Mouse (Mus musculus): ENCODE data around the gene Rbpj. TPM values are rescaled to one million over a fixed set of nuclear protein-coding genes. Genes with fewer than 3 reads are reported as not detected.

Gene Rbpj
- polyA plus RNA-seq, 1 experiment = 5.2 TPM

- Histone ChIP-seq H3K4me1 (ENCODE audit: control insufficient read depth, insufficient read depth, insufficient read length, low read length) (no peaks in the 10 kb centered on the region), H3K27ac (ENCODE audit: insufficient read depth, low read depth, low read length) (no peak overlapping the region), H3K4me3 (ENCODE audit: low read depth, low read length) (no peak overlapping the region), H3K27me3 (ENCODE audit: control insufficient read depth, insufficient read depth, low read length) (no peaks in the 10 kb centered on the region), H3K36me3 (ENCODE audit: control insufficient read depth, insufficient read depth, low read length) (peaks cover 33% of the 10 kb centered on the region)
- 89% methylated on average over 2 of the region's 2 CpGs for WGBS
- TF ChIP-seq POLR2A (IDR thresholded peaks at IDR 0.05; ENCODE audit: low read depth, low read length) = no peak
- no peak for TF ChIP-seq CTCF (IDR thresholded peaks at IDR 0.05; ENCODE audit: extremely low read depth, insufficient read length, insufficient replicate concordance, low read depth, low read length)
Observed at GRCm38 (mm10) chr5:53647358-53647757, 181.4 kb downstream of the Rbpj start.

GRCm38 (mm10) chr5:53656596-53656995, 190.6 kb downstream of the Rbpj start:
- TF ChIP-seq CTCF (IDR thresholded peaks at IDR 0.05; ENCODE audit: extremely low read depth, insufficient read length, insufficient replicate concordance, low read depth, low read length) = no peak
- no peak for TF ChIP-seq POLR2A (IDR thresholded peaks at IDR 0.05; ENCODE audit: low read depth, low read length)

GRCm38 (mm10) chr5:53657925-53658324, 192.0 kb downstream of the Rbpj start:
- H3K4me3 ChIP-seq (ENCODE audit: low read depth, low read length) = no peak overlapping the region
- H3K36me3 ChIP-seq (ENCODE audit: control insufficient read depth, insufficient read depth, low read length) = peaks cover 8% of the 10 kb centered on the region
- no peaks in the 10 kb centered on the region for H3K27me3 ChIP-seq (ENCODE audit: control insufficient read depth, insufficient read depth, low read length)
- 83% methylated on average over 6 of the region's 6 CpGs for WGBS
- no peak overlapping the region for H3K27ac ChIP-seq (ENCODE audit: insufficient read depth, low read depth, low read length)
- TF ChIP-seq CTCF (IDR thresholded peaks at IDR 0.05; ENCODE audit: extremely low read depth, insufficient read length, insufficient replicate concordance, low read depth, low read length) (peak; percentile 20; the same call in 1 of the 2 replicates), POLR2A (IDR thresholded peaks at IDR 0.05; ENCODE audit: low read depth, low read length) (no peak)
- no peaks in the 10 kb centered on the region for H3K4me1 ChIP-seq (ENCODE audit: control insufficient read depth, insufficient read depth, insufficient read length, low read length)

More at GRCm38 (mm10) chr5:53656596-53656995, 190.6 kb downstream of the Rbpj start:
- H3K27ac ChIP-seq (ENCODE audit: insufficient read depth, low read depth, low read length) = no peak overlapping the region
- whole genome bisulfite sequencing = 13% methylated on average over 1 of the region's 1 CpGs
- H3K4me1 ChIP-seq (ENCODE audit: control insufficient read depth, insufficient read depth, insufficient read length, low read length) = no peaks in the 10 kb centered on the region
- no peaks in the 10 kb centered on the region for H3K27me3 ChIP-seq (ENCODE audit: control insufficient read depth, insufficient read depth, low read length)
- no peak overlapping the region for H3K4me3 ChIP-seq (ENCODE audit: low read depth, low read length)
- peaks cover 16% of the 10 kb centered on the region for H3K36me3 ChIP-seq (ENCODE audit: control insufficient read depth, insufficient read depth, low read length)

GRCm38 (mm10) chr5:53661508-53661907, 195.6 kb downstream of the Rbpj start:
- no peak overlapping the region for H3K4me3 ChIP-seq (ENCODE audit: low read depth, low read length)
- H3K27me3 ChIP-seq (ENCODE audit: control insufficient read depth, insufficient read depth, low read length) = no peaks in the 10 kb centered on the region
- H3K36me3 ChIP-seq (ENCODE audit: control insufficient read depth, insufficient read depth, low read length) = peaks cover 2% of the 10 kb centered on the region; the same call in 1 of the 2 replicates
- H3K27ac ChIP-seq (ENCODE audit: insufficient read depth, low read depth, low read length) = no peak overlapping the region
- TF ChIP-seq CTCF (IDR thresholded peaks at IDR 0.05; ENCODE audit: extremely low read depth, insufficient read length, insufficient replicate concordance, low read depth, low read length) (no peak), POLR2A (IDR thresholded peaks at IDR 0.05; ENCODE audit: low read depth, low read length) (no peak)
- H3K4me1 ChIP-seq (ENCODE audit: control insufficient read depth, insufficient read depth, insufficient read length, low read length) = no peaks in the 10 kb centered on the region
- 56% methylated on average over 2 of the region's 2 CpGs for WGBS

GRCm38 (mm10) chr5:53662413-53662812, 196.5 kb downstream of the Rbpj start:
- H3K27me3 ChIP-seq (ENCODE audit: control insufficient read depth, insufficient read depth, low read length) = no peaks in the 10 kb centered on the region
- H3K4me1 ChIP-seq (ENCODE audit: control insufficient read depth, insufficient read depth, insufficient read length, low read length) = no peaks in the 10 kb centered on the region
- WGBS = 27% methylated on average over 1 of the region's 1 CpGs
- no peak overlapping the region for H3K27ac ChIP-seq (ENCODE audit: insufficient read depth, low read depth, low read length)
- H3K36me3 ChIP-seq (ENCODE audit: control insufficient read depth, insufficient read depth, low read length) = no peaks in the 10 kb centered on the region; the same call in 1 of the 2 replicates
- TF ChIP-seq POLR2A (IDR thresholded peaks at IDR 0.05; ENCODE audit: low read depth, low read length) (no peak), CTCF (IDR thresholded peaks at IDR 0.05; ENCODE audit: extremely low read depth, insufficient read length, insufficient replicate concordance, low read depth, low read length) (no peak)
- no peak overlapping the region for H3K4me3 ChIP-seq (ENCODE audit: low read depth, low read length)

GRCm38 (mm10) chr5:53663665-53664064, 197.7 kb downstream of the Rbpj start:
- Histone ChIP-seq H3K27me3 (ENCODE audit: control insufficient read depth, insufficient read depth, low read length) (no peaks in the 10 kb centered on the region), H3K27ac (ENCODE audit: insufficient read depth, low read depth, low read length) (no peak overlapping the region), H3K4me3 (ENCODE audit: low read depth, low read length) (no peak overlapping the region), H3K4me1 (ENCODE audit: control insufficient read depth, insufficient read depth, insufficient read length, low read length) (no peaks in the 10 kb centered on the region), H3K36me3 (ENCODE audit: control insufficient read depth, insufficient read depth, low read length) (no peaks in the 10 kb centered on the region; the same call in 1 of the 2 replicates)
- TF ChIP-seq CTCF (IDR thresholded peaks at IDR 0.05; ENCODE audit: extremely low read depth, insufficient read length, insufficient replicate concordance, low read depth, low read length) (no peak), POLR2A (IDR thresholded peaks at IDR 0.05; ENCODE audit: low read depth, low read length) (no peak)

GRCm38 (mm10) chr5:53668021-53668420, 202.1 kb downstream of the Rbpj start:
- Histone ChIP-seq H3K4me1 (ENCODE audit: control insufficient read depth, insufficient read depth, insufficient read length, low read length) (no peaks in the 10 kb centered on the region), H3K27ac (ENCODE audit: insufficient read depth, low read depth, low read length) (no peak overlapping the region), H3K27me3 (ENCODE audit: control insufficient read depth, insufficient read depth, low read length) (no peaks in the 10 kb centered on the region), H3K4me3 (ENCODE audit: low read depth, low read length) (no peak overlapping the region), H3K36me3 (ENCODE audit: control insufficient read depth, insufficient read depth, low read length) (no peaks in the 10 kb centered on the region)
- 69% methylated on average over 5 of the region's 5 CpGs for WGBS
- no peak for TF ChIP-seq POLR2A (IDR thresholded peaks at IDR 0.05; ENCODE audit: low read depth, low read length)
- TF ChIP-seq CTCF (IDR thresholded peaks at IDR 0.05; ENCODE audit: extremely low read depth, insufficient read length, insufficient replicate concordance, low read depth, low read length) = no peak

Measured in small intestine, adult 2 months (tissue).